Mouse (Mus musculus) MEL (cell line): ENCODE measurements around the gene Kctd13. TPM values are rescaled to one million over a fixed set of nuclear protein-coding genes. Genes with fewer than 3 reads are reported as not detected.

ENCODE experiments used
- DNase-seq: peaks from one replicate; pipeline ENCODE4 v3.0.0; 2011; ENCODE audit warnings: low read depth, low spot score
- H3K27ac ChIP-seq: 2 replicates; pipeline ENCODE4 v1.5.1; 2012; ENCODE audit warnings: low read depth, mild to moderate bottlenecking, control low read depth, low read length, moderate library complexity; ENCODE audit not compliant: control insufficient read depth
- H3K27me3 ChIP-seq, 2 experiments: fragments of 150-350 bp in 1 of 2; sonication (generic) in 1 of 2; 2 replicates each; pipeline ENCODE4 v1.6.1; 2012; ENCODE audit warnings: low read length in 2 of 2, mild to moderate bottlenecking in 2 of 2, improper control_type of control experiment in 1 of 2, moderate library complexity in 1 of 2; ENCODE audit not compliant: insufficient read depth in 2 of 2, control insufficient read depth in 1 of 2
- H3K36me3 ChIP-seq, 2 experiments: 2 replicates each; pipeline ENCODE4 v1.6.1; 2012 to 2014; ENCODE audit warnings: low read length in 2 of 2, improper control_type of control experiment in 1 of 2, inconsistent platforms in 1 of 2, mild to moderate bottlenecking in 1 of 2; ENCODE audit not compliant: insufficient read depth in 2 of 2, control insufficient read depth in 1 of 2
- H3K4me1 ChIP-seq, 2 experiments: fragments of 150-350 bp in 1 of 2; sonication (generic) in 1 of 2; 2 replicates each; pipeline ENCODE4 v1.6.1; 2012; ENCODE audit warnings: low read length in 2 of 2, improper control_type of control experiment in 1 of 2, mild to moderate bottlenecking in 1 of 2; ENCODE audit not compliant: insufficient read depth in 2 of 2, control insufficient read depth in 1 of 2
- H3K4me3 ChIP-seq, 2 experiments: fragments of 150-350 bp in 1 of 2; sonication (generic) in 1 of 2; 2 replicates each; pipeline ENCODE4 v1.5.1; 2012; ENCODE audit warnings: low read depth in 2 of 2, low read length in 2 of 2, mild to moderate bottlenecking in 2 of 2, moderate library complexity in 2 of 2, control low read depth in 1 of 2, improper control_type of control experiment in 1 of 2; ENCODE audit not compliant: control insufficient read depth in 1 of 2, insufficient read depth in 1 of 2
- H3K79me2 ChIP-seq: 2 replicates; pipeline ENCODE4 v1.6.1; 2012; ENCODE audit warnings: mild to moderate bottlenecking, low read length, moderate library complexity; ENCODE audit not compliant: control insufficient read depth, poor library complexity, insufficient read depth
- H3K9ac ChIP-seq: 2 replicates; pipeline ENCODE4 v1.6.1; 2012; ENCODE audit warnings: low read depth, mild to moderate bottlenecking, control low read depth, low read length, moderate library complexity; ENCODE audit not compliant: control insufficient read depth, poor library complexity, severe bottlenecking
- H3K9me3 ChIP-seq: fragments of 150-350 bp; sonication (generic); replicated peaks from 2 replicates; pipeline ENCODE4 v1.6.1; 2012; ENCODE audit warnings: mild to moderate bottlenecking, low read length, improper control_type of control experiment, moderate library complexity; ENCODE audit not compliant: insufficient read depth
- BHLHE40 ChIP-seq: IDR thresholded peaks from 2 replicates; pipeline ENCODE4 v1.6.1; 2012; ENCODE audit warnings: low read depth, mild to moderate bottlenecking, inconsistent platforms, low read length, improper control_type of control experiment, borderline replicate concordance
- CHD1 ChIP-seq: IDR thresholded peaks from 2 replicates; pipeline ENCODE4 v1.6.1; 2012; ENCODE audit warnings: low read depth, mild to moderate bottlenecking, inconsistent platforms, low read length, improper control_type of control experiment
- CHD2 ChIP-seq: IDR thresholded peaks from 2 replicates; pipeline ENCODE4 v1.6.1; 2011; ENCODE audit warnings: low read length, improper control_type of control experiment
- CTCF ChIP-seq, 3 experiments: IDR thresholded peaks in 2 of 3; conservative IDR thresholded peaks in 1 of 3; 2 replicates each; pipeline ENCODE4 v1.5.1; 2011 to 2012; ENCODE audit warnings: low read length in 3 of 3, low read depth in 2 of 3, mild to moderate bottlenecking in 2 of 3, improper control_type of control experiment in 1 of 3, inconsistent platforms in 1 of 3, mixed read lengths in 1 of 3, moderate library complexity in 1 of 3; ENCODE audit not compliant: control insufficient read depth in 1 of 3, insufficient read depth in 1 of 3, poor library complexity in 1 of 3, severe bottlenecking in 1 of 3
- ELF1 ChIP-seq: IDR thresholded peaks from 2 replicates; pipeline ENCODE4 v1.6.1; 2014; ENCODE audit warnings: low read depth, mild to moderate bottlenecking, inconsistent platforms, low read length, improper control_type of control experiment, moderate library complexity
- ETS1 ChIP-seq: IDR thresholded peaks from 2 replicates; pipeline ENCODE4 v1.6.1; 2012; ENCODE audit warnings: low read depth, mild to moderate bottlenecking, inconsistent platforms, low read length, improper control_type of control experiment, moderate library complexity
- GATA1 ChIP-seq: IDR thresholded peaks from 2 replicates; pipeline ENCODE4 v1.6.1; 2011; ENCODE audit warnings: low read depth, low read length, improper control_type of control experiment
- HCFC1 ChIP-seq: IDR thresholded peaks from 2 replicates; pipeline ENCODE4 v1.6.1; 2012; ENCODE audit warnings: low read depth, mild to moderate bottlenecking, inconsistent platforms, low read length, improper control_type of control experiment, moderate library complexity
- MAX ChIP-seq: IDR thresholded peaks from 2 replicates; pipeline ENCODE4 v1.6.1; 2011; ENCODE audit warnings: low read length, improper control_type of control experiment
- MAZ ChIP-seq: IDR thresholded peaks from 2 replicates; pipeline ENCODE4 v1.6.1; 2012; ENCODE audit warnings: low read depth, mild to moderate bottlenecking, inconsistent platforms, low read length, improper control_type of control experiment
- NELFE ChIP-seq: IDR thresholded peaks from 2 replicates; pipeline ENCODE4 v1.6.1; 2011; ENCODE audit warnings: low read depth, low read length, improper control_type of control experiment
- POLR2A ChIP-seq, 2 experiments: IDR thresholded peaks; 2 replicates each; pipeline ENCODE4 v1.6.1; 2011 to 2012; ENCODE audit warnings: low read length in 2 of 2, mild to moderate bottlenecking in 2 of 2, control low read depth in 1 of 2, improper control_type of control experiment in 1 of 2, low read depth in 1 of 2, moderate library complexity in 1 of 2; ENCODE audit not compliant: control insufficient read depth in 1 of 2, insufficient read depth in 1 of 2, poor library complexity in 1 of 2
- POLR2AphosphoS2 ChIP-seq: IDR thresholded peaks from 2 replicates; pipeline ENCODE4 v1.6.1; 2011; ENCODE audit warnings: low read length, improper control_type of control experiment
- RCOR1 ChIP-seq: IDR thresholded peaks from 2 replicates; pipeline ENCODE4 v1.6.1; 2012; ENCODE audit warnings: low read depth, mild to moderate bottlenecking, inconsistent platforms, low read length, improper control_type of control experiment
- SMC3 ChIP-seq: IDR thresholded peaks from 2 replicates; pipeline ENCODE4 v1.6.1; 2011; ENCODE audit warnings: low read depth, low read length, improper control_type of control experiment
- USF1 ChIP-seq: IDR thresholded peaks from 2 replicates; pipeline ENCODE4 v1.6.1; 2014; ENCODE audit warnings: low read depth, mild to moderate bottlenecking, inconsistent platforms, low read length, improper control_type of control experiment, moderate library complexity
- USF2 ChIP-seq, 2 experiments: IDR thresholded peaks; 2 replicates each; pipeline ENCODE4 v1.6.1; 2011 to 2012; ENCODE audit warnings: improper control_type of control experiment in 2 of 2, low read length in 2 of 2, borderline replicate concordance in 1 of 2, inconsistent platforms in 1 of 2, low read depth in 1 of 2, mild to moderate bottlenecking in 1 of 2; ENCODE audit not compliant: insufficient read depth in 1 of 2
- ZC3H11A ChIP-seq: IDR thresholded peaks from 2 replicates; pipeline ENCODE4 v1.6.1; 2012; ENCODE audit warnings: low read depth, mild to moderate bottlenecking, inconsistent platforms, low read length, improper control_type of control experiment
- ZKSCAN1 ChIP-seq: IDR thresholded peaks from 2 replicates; pipeline ENCODE4 v1.6.1; 2012; ENCODE audit warnings: low read depth, mild to moderate bottlenecking, inconsistent platforms, low read length, improper control_type of control experiment, moderate library complexity
- ZNF384 ChIP-seq: IDR thresholded peaks from 2 replicates; pipeline ENCODE4 v1.6.1; 2012; ENCODE audit warnings: low read depth, mild to moderate bottlenecking, inconsistent platforms, low read length, improper control_type of control experiment
- polyA plus RNA-seq, 2 experiments: library from polyadenylated mRNA; stranded (reverse) in 1 of 2; unstranded in 1 of 2; fragments of >175 nt in 1 of 2; fragments of >200 nt in 1 of 2; gene quantifications; 2 replicates each; pipeline versions ENCODE4 v1.2.1 to v1.2.4; 2012; ENCODE audit warnings: low replicate concordance in 2 of 2, low read depth in 1 of 2; ENCODE audit not compliant: insufficient read length in 2 of 2, insufficient read depth in 1 of 2, missing spikeins in 1 of 2
- total RNA-seq: library from RNA; depleted of rRNA; stranded (reverse); fragments of 300-350 nt; gene quantifications from 2 replicates; pipeline ENCODE4 v1.2.3, GENCODE M21; 2012

Kctd13 gene
- total and polyA plus RNA-seq, 3 experiments: 17.7 to 26.2 TPM; not detected in 1

GRCm38 (mm10) chr7:126951741-126952140 is 23.1 kb downstream of the Kctd13 start:
- no peaks in the 10 kb centered on the region for H3K36me3 ChIP-seq
- no peaks in the 10 kb centered on the region for H3K27me3 ChIP-seq
- no peak overlapping the region for H3K4me3 ChIP-seq
- H3K4me1 ChIP-seq: peaks cover 0 to 9% of the 10 kb centered on the region in 2 experiments; a peak in 2 of 4 replicates
- DNase-seq: no peak
- H3K27ac ChIP-seq: no peak overlapping the region
- H3K9ac ChIP-seq: no peak overlapping the region
- no peaks in the 10 kb centered on the region for H3K79me2 ChIP-seq
- TF ChIP-seq CTCF (IDR thresholded peaks at IDR 0.05 in 2 of 3, conservative IDR thresholded peaks at IDR 0.05 in 1 of 3; ENCODE audit: control insufficient read depth in 1 of 3, insufficient read depth in 1 of 3, low read depth in 2 of 3, low read length in 3 of 3, poor library complexity in 1 of 3, severe bottlenecking in 1 of 3) (no peak), MAZ (no peak), ZNF384 (no peak), GATA1 (no peak), USF1 (no peak), POLR2A (IDR thresholded peaks at IDR 0.05; ENCODE audit: control insufficient read depth in 1 of 2, insufficient read depth in 1 of 2, low read depth in 1 of 2, low read length in 2 of 2, poor library complexity in 1 of 2) (no peak), ELF1 (no peak), POLR2AphosphoS2 (no peak), USF2 (IDR thresholded peaks at IDR 0.05; ENCODE audit: borderline replicate concordance in 1 of 2, insufficient read depth in 1 of 2, low read depth in 1 of 2, low read length in 2 of 2) (no peak), CHD1 (no peak), ETS1 (no peak), CHD2 (no peak), HCFC1 (no peak), BHLHE40 (no peak)
- no peaks in the 10 kb centered on the region for H3K9me3 ChIP-seq

DNA sequence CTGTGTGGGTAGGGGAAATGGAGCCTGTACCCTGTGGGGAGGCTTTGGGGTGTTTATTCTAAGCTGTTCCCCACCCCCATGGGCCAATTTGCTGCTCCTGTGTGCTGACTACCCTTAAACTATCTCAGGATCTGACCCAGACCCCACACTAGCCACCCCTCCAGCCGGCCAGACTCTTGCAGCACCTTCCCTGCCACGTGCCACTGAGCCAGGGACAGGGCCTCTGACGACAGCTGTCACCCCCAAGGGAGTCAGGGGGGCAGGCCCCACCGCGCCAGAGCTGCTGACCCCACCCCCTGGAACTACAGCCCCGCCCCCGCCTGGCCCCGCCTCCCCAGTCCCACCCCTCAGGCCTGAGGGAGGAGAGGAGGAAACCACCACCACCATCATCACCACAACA is 24.0 kb downstream of the Kctd13 start:
- Histone ChIP-seq H3K4me1 (peaks cover 0 to 9% of the 10 kb centered on the region in 2 experiments; a peak in 2 of 4 replicates), H3K36me3 (no peaks in the 10 kb centered on the region), H3K79me2 (no peaks in the 10 kb centered on the region), H3K27me3 (no peaks in the 10 kb centered on the region), H3K9me3 (no peaks in the 10 kb centered on the region), H3K27ac (no peak overlapping the region), H3K9ac (no peak overlapping the region), H3K4me3 (no peak overlapping the region)
- no peak for TF ChIP-seq RCOR1
- no peak for TF ChIP-seq SMC3
- TF ChIP-seq ZC3H11A: no peak
- TF ChIP-seq ZKSCAN1: no peak
- TF ChIP-seq MAX: no peak
- TF ChIP-seq CHD2: no peak
- no peak for TF ChIP-seq NELFE
- no peak for DNase-seq
